Mouse (Mus musculus) testis, adult 2 months (tissue): ENCODE measurements at regions not wholly inside any gene's neighbourhood (a gene's known extent, or its start where the extent isn't known, plus 50 kb on each side); places are given as distances from the start of the nearest gene placed in this dataset.

Experiments
- CTCF ChIP-seq: fragments of 200-500 bp; IDR thresholded peaks from 2 replicates; pipeline ENCODE4 v1.5.1; 2012; ENCODE audit warnings: low read depth, mild to moderate bottlenecking, inconsistent platforms, low read length, moderate library complexity; ENCODE audit not compliant: control insufficient read depth, insufficient read depth, insufficient replicate concordance
- POLR2A ChIP-seq: fragments of 200-500 bp; IDR thresholded peaks from 2 replicates; pipeline ENCODE4 v1.6.1; 2012; ENCODE audit warnings: low read depth, mild to moderate bottlenecking, inconsistent platforms, low read length, moderate library complexity; ENCODE audit not compliant: control insufficient read depth

DNA sequence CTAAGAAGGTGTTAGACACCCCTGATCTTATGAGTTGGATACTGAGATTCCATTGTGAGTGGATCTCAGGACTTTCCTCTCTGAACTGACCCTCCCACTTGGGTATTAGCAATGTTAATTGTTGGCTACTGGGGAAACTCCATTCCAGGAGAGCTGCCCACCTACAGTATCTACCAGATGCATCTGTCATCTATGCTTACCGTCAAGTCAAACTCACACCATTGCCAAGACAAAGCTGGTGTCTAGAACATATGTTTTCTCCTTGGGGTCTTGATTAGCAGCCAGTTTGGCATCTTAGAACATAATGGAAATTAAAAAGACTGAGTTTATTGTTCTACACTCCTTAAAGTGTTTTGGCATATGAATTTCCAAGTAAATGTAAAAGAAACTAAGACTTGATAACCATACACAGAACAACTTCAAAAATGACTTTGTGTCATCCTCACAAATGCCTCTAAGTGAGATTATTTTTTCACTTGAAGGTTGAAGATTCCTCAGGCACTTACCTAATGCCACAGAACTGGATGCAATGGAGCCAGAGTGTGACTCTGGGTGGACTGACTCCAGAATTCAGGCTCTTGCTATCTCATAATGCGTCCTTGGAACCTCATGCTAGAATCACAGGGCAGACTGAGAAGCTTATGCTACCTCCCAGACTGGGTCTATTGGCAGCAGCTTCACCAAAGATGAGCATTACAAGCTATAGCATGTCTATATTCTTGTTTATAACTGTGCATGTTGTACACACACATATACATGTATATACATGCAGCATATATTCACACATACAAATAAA lies 107.5 kb upstream of the Rnf152 start:
- TF ChIP-seq POLR2A (no peak), CTCF (no peak)
